Mouse (Mus musculus): ENCODE results near the gene Scrn1.

Scrn1 gene

DNA sequence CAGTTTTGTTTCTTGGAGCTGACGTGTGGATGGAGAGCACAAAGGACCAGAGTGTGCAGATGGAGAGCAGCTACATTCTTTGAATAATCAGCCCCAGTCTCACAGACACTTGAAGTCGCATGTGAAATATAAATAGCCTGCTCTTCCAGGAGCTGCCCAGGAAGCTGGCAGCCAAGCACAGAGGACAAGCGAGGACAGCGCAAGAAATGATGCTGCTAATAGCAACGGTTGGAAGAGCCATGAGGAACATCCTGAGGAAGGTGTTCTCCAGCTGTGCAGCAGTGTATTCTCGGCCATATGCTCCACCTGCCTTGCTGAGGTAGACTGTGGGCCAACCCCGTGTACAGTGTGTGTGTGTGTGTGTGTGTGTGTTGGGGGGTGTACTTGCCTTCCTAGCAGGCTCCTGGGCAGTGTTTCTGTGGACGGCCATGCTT lies 35.2 kb downstream of the Scrn1 start:
- in situ Hi-C loops (cut with MseI, MboI): no loop called here

DNA sequence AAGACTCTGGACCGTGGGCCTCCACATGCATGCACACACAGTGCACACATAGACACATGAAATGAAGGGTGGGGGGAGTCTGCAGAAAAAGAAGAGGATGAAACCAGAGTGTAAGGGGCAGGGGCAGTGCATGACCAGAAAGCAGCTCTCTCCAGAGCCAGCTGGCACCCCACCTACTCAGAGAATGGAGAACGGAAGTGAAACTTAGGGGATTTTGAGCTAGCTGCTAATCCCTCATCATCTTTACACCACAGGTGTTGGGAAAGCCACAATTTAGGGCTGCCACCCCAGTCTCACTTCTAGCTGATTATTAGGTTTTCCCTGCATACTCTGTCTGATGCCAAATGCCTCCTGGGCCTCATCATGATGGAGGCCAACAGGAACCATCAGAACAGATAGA lies 36.1 kb downstream of the Scrn1 start:
- in situ Hi-C loops (cut with MseI, MboI): no loop called here

GRCm38 (mm10) chr6:54528666-54529065 lies 37.6 kb downstream of the Scrn1 start:
- in situ Hi-C loops (cut with MseI, MboI): no loop called here

- in situ Hi-C loops (cut with MseI, MboI): no loop called here
Observed at GRCm38 (mm10) chr6:54518758-54519157, 47.5 kb downstream of the Scrn1 start.

- in situ Hi-C loops (cut with MseI, MboI): no loop called here
Observed at GRCm38 (mm10) chr6:54516512-54517134, 49.7 kb downstream of the Scrn1 start.

DNA sequence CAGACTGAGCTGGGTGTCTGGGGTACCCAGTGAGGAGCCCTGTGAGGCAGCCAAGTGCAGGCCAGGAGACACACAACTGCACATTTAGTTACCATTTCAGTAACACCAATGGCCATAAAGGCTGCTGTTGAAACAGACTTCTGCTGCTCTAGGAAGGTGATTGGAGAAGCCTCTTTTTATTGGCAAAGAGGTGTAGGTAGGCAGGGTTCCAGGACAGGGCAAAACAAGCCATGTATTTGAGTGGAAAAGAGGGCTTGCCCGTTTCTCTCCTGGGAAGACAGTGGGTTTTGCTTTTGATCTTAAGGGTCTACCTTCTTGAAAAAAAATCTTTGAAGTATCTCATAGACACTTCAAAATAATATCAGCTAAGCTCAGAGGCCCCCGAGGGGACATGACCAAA lies 54.0 kb downstream of the Scrn1 start:
- in situ Hi-C loops (cut with MseI, MboI): no loop called here

DNA sequence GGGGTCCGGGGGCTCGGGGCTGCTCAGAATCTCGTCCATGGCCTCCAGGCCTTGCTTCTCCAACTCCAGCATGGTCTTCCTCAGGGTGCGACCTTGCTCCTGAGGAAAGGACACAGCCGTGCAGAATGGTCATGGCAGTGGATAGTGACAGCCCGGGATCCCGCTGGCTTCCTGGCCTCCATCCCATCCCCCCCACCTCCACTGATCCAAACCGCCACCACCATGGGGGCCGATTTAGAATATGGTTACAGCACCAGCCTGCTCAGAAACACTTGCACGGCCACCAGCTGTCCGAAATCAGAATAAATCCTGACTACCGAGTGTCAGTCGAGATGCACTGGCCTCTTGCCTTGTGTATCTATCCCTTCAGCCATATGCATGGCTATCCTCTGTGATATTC lies 57.0 kb downstream of the Scrn1 start:
- in situ Hi-C loops (cut with MseI, MboI): no loop called here

- in situ Hi-C loops (cut with MseI, MboI): no loop called here
Observed at GRCm38 (mm10) chr6:54508256-54508793, 58.0 kb downstream of the Scrn1 start.

DNA sequence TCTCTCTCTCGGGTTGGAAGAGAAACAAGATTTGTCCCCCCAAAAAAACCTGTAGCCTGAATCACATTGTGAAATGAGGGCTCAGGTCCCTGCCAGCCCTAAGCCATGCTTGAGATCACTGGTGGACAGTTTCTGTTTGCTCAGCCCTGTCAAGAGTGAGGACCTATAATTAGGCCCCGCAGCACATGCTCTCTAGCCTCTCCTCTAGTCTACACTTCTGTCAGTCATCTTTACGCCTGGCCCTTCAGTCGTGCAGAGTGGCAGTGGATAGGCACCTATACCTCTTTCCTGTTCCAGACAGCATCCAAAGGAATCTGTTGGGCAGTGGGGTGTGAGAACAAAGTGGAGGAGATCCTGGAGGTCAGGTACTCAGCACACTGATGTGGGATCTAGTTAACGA lies 58.5 kb downstream of the Scrn1 start:
- in situ Hi-C loops (cut with MseI, MboI): no loop called here

DNA sequence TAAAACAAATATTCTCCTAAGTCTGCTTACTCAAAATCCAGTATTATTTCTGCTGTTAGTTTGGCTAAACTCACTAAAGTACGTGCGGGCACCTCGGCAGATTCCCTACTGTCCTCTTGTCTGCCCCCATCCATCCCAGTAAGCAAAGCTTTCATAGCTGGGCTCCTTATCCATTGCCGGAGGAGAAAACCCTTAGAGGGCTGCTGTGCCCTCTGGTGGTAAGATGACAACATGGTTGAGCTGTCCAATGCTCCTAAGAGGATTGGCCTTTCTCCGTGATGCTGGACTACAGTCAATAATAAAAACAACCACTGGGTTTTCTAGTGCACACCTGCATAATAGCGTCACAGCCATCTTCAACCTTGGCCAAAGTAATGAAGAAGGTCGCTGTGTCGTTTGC lies 59.3 kb downstream of the Scrn1 start:
- in situ Hi-C loops (cut with MseI, MboI): no loop called here

DNA sequence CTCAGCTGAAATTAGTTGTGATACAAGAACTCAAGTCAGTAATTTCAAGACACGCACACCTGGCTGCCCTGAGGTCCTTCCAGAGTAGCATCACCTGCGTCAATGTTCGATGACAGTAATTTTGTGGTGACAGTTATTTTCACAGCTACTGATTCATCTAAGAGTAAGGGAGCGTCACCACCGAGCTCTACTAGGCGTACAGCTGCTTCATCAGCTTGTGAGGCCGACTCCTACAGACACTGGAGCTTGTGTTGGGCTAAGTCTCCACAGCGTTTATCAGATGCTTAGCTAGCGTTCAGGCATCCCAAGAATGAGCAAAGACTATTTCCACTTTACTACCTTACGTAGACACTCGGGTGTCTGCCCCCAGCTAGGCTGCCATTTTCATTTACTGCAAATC lies 60.0 kb downstream of the Scrn1 start:
- in situ Hi-C loops (cut with MseI, MboI): no loop called here

- in situ Hi-C loops (cut with MseI, MboI): loop anchor here (5.0 kb wide), 2 partner anchors 105 to 110 kb away; no protein-coding TSS in a partner anchor
Observed at GRCm38 (mm10) chr6:54502661-54503115, 63.6 kb downstream of the Scrn1 start.

GRCm38 (mm10) chr6:54496214-54496613 lies 70.1 kb downstream of the Scrn1 start:
- in situ Hi-C loops (cut with MseI, MboI): no loop called here

- in situ Hi-C loops (cut with MseI, MboI): no loop called here
Observed at GRCm38 (mm10) chr6:54494612-54495398, 71.5 kb downstream of the Scrn1 start.

GRCm38 (mm10) chr6:54494097-54494496 lies 72.2 kb downstream of the Scrn1 start:
- in situ Hi-C loops (cut with MseI, MboI): no loop called here

DNA sequence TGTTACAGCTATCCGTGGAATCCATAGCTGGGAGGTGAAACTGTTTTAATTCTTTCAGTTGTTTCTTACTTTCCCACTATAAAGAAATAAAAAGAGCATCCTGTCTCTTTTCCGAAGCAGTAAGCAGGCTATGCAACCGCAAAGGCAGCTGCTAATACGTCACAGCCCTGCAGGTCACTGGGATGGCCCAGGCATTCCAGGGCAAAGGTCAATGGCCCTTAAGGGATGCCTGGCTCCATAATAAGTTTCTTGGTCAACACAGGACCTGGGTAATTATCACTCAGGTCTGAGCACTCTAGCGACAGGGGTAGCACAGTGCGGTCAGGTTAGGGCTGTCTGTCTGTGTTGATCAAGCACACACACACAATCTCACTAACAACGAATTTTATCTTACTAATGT lies 75.2 kb downstream of the Scrn1 start:
- in situ Hi-C loops (cut with MseI, MboI): no loop called here

- in situ Hi-C loops (cut with MseI, MboI): no loop called here
Observed at GRCm38 (mm10) chr6:54485973-54486569, 80.2 kb downstream of the Scrn1 start.

DNA sequence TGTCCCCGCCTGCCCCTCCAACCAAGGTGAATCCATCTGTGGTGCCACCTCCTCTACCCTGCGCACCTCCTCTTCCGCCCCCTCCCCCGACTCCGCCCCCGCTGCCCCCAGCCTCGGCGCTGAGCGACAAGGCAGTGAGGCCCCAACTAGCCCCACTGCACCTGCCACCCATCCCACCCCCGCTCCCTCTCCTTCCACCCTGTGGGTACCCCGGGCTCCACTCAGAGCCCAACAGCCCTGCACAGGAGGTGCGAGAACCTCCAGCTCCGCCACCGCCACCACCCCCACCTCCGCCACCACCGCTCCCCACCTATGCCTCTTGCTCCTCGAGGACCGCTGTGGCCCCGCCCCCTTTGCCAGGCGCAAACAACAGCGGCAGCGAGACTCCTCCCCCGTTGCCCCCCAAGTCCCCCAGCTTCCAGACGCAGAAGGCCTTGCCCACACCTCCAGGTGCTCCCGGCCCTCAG lies 80.8 kb downstream of the Scrn1 start:
- in situ Hi-C loops (cut with MseI, MboI): no loop called here

GRCm38 (mm10) chr6:54485000-54485399 lies 81.3 kb downstream of the Scrn1 start:
- in situ Hi-C loops (cut with MseI, MboI): no loop called here

GRCm38 (mm10) chr6:54481390-54482112 lies 84.7 kb downstream of the Scrn1 start:
- in situ Hi-C loops (cut with MseI, MboI): no loop called here

DNA sequence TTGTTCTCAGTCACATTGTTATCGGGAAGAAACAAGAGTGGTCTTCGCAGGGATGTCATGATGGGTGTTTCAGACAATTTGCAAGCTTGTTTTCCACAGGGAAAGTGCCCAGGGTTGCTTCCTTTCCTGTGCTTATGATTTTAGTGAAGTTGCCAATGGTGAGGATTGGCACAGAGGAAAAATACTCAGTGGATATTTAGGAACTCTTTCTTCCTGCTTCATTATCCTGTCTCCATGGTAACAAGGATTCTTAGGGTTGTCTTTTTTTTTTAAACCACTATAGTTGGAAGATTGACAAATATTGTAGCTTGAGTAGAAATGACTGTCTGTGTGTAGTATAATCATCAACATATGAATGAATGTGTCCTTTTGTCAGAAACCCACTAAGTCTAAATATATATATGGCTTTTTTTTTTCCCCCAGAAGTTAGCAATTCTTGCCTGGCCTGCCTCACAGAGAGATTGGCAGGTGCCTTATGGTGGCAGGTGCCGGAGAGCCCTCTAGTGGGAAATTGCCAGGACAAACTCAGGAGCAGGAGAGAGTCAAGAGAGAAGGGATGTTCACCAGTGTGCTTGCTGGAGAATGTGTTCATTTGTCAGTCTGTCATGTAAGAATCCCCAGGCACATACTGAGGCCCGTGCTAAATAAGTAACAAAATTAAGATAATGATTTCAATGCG lies 87.5 kb downstream of the Scrn1 start:
- in situ Hi-C loops (cut with MseI, MboI): no loop called here

Measured in mouse trophoblast stem cell (cell line).